Mouse (Mus musculus) midbrain, embryonic 14.5 days (tissue): ENCODE measurements around the gene Ccdc107. TPM values are rescaled to one million over a fixed set of nuclear protein-coding genes. Genes with fewer than 3 reads are reported as not detected.

Experiments
- ATAC-seq: fragments of 200-750 bp; cut with Nextera tagmentation; 2 replicates; pipeline ENCODE4 v1.8.0; 2017; ENCODE audit warnings: moderate number of reproducible peaks, moderate library complexity; ENCODE audit not compliant: low FRiP score, low TSS enrichment
- DNase-seq: peaks from one replicate; pipeline ENCODE4 v3.0.0-alpha.2; 2015
- H3K27ac ChIP-seq: fragments of 300-500 bp; sonication (generic); replicated peaks from 2 replicates; pipeline ENCODE4 v1.5.1; 2014; ENCODE audit warnings: mild to moderate bottlenecking, low read depth, low read length, moderate library complexity
- H3K27me3 ChIP-seq: fragments of 300-500 bp; sonication (generic); 2 replicates; pipeline ENCODE4 v1.6.1; 2014; ENCODE audit warnings: low read length, control low read depth, mixed read lengths; ENCODE audit not compliant: control insufficient read depth, insufficient read depth
- H3K36me3 ChIP-seq: fragments of 300-500 bp; sonication (generic); 2 replicates; pipeline ENCODE4 v1.6.1; 2014; ENCODE audit warnings: low read length, control low read depth; ENCODE audit not compliant: control insufficient read depth, insufficient read depth
- H3K4me1 ChIP-seq: fragments of 300-500 bp; sonication (generic); 2 replicates; pipeline ENCODE4 v1.6.1; 2014; ENCODE audit warnings: mild to moderate bottlenecking, antibody characterized with exemption, low read length, control low read depth; ENCODE audit not compliant: control insufficient read depth, insufficient read depth
- H3K4me2 ChIP-seq: fragments of 300-500 bp; sonication (generic); 2 replicates; pipeline ENCODE4 v1.6.1; 2014; ENCODE audit warnings: mild to moderate bottlenecking, low read length, moderate library complexity
- H3K4me3 ChIP-seq: fragments of 300-500 bp; sonication (generic); replicated peaks from 2 replicates; pipeline ENCODE4 v1.5.1; 2014; ENCODE audit warnings: low read depth, low read length
- H3K9ac ChIP-seq: fragments of 300-500 bp; sonication (generic); replicated peaks from 2 replicates; pipeline ENCODE4 v1.6.1; 2014; ENCODE audit warnings: mild to moderate bottlenecking, low read length, moderate library complexity
- H3K9me3 ChIP-seq: fragments of 300-500 bp; sonication (generic); 2 replicates; pipeline ENCODE4 v1.6.1; 2016; ENCODE audit warnings: low read length, control low read depth, mixed read lengths; ENCODE audit not compliant: control insufficient read depth
- WGBS: fragments of 180-500 bp; shearing (Covaris S2); extraction: QIAGEN DNeasy Blood & Tissue Kit; methylation state at CpG from one replicate; pipeline ENCODE4 v1.1.7; 2014; 5-methylcytosine and 5-hydroxymethylcytosine counted together
- polyA plus RNA-seq: library from polyadenylated mRNA; unstranded; fragments of >200 nt; fragmentation: Nextera tagmentation; extraction: Ambion mirVana; gene quantifications from 2 replicates; pipeline ENCODE4 v1.2.1, GENCODE M21; 2014

Ccdc107 gene
- polyA plus RNA-seq, 1 experiment from 2014 or later, result 68.1 TPM

- WGBS, result 44% methylated on average over 12 of the region's 12 CpGs
Observed at GRCm38 (mm10) chr4:43492101-43492820, 439 bp upstream of the Ccdc107 start.

GRCm38 (mm10) chr4:43493186-43493845 lies 616 bp downstream of the Ccdc107 start:
- H3K9me3 ChIP-seq, result peaks cover 3% of the 10 kb centered on the region; the same call in 1 of the 2 replicates
- H3K27ac ChIP-seq, result peak overlapping the region; percentile 93
- H3K4me1 ChIP-seq, result peaks cover 13% of the 10 kb centered on the region
- H3K4me3 ChIP-seq, result peak overlapping the region; percentile 74
- peak overlapping the region; percentile 56 for H3K4me2 ChIP-seq
- ATAC-seq (peak; percentile 90), DNase-seq (peak; percentile 100)
- WGBS, result under 1% methylated on average over 47 of the region's 47 CpGs
- H3K9ac ChIP-seq, result peak overlapping the region; percentile 80
- no peaks in the 10 kb centered on the region for H3K36me3 ChIP-seq
- no peaks in the 10 kb centered on the region for H3K27me3 ChIP-seq

More at GRCm38 (mm10) chr4:43492101-43492820, 439 bp upstream of the Ccdc107 start:
- ATAC-seq (no peak; the same call in 1 of the 2 replicates), DNase-seq (no peak)
- H3K4me2 ChIP-seq, result peak overlapping the region; percentile 56
- no peak overlapping the region for H3K9ac ChIP-seq
- no peaks in the 10 kb centered on the region for H3K36me3 ChIP-seq
- no peaks in the 10 kb centered on the region for H3K27me3 ChIP-seq
- peaks cover 3% of the 10 kb centered on the region; the same call in 1 of the 2 replicates for H3K9me3 ChIP-seq
- H3K27ac ChIP-seq, result peak overlapping the region; percentile 93
- H3K4me1 ChIP-seq, result peaks cover 13% of the 10 kb centered on the region
- H3K4me3 ChIP-seq, result peak overlapping the region; percentile 74

- Histone ChIP-seq H3K4me1 (peaks cover 13% of the 10 kb centered on the region), H3K9me3 (peaks cover 3% of the 10 kb centered on the region; the same call in 1 of the 2 replicates), H3K36me3 (no peaks in the 10 kb centered on the region), H3K4me3 (peak overlapping the region; percentile 74), H3K9ac (peak overlapping the region; percentile 80), H3K27ac (peak overlapping the region; percentile 93), H3K27me3 (no peaks in the 10 kb centered on the region), H3K4me2 (peak overlapping the region; percentile 56)
- DNase-seq (peak; percentile 54), ATAC-seq (no peak)
- WGBS, result 3% methylated on average over 9 of the region's 9 CpGs
Observed at GRCm38 (mm10) chr4:43493846-43494240, 1.1 kb downstream of the Ccdc107 start.

- no peak for DNase-seq
- ATAC-seq, result no peak
- H3K36me3 ChIP-seq, result no peaks in the 10 kb centered on the region
- H3K4me3 ChIP-seq, result no peak overlapping the region
- no peaks in the 10 kb centered on the region for H3K27me3 ChIP-seq
- no peaks in the 10 kb centered on the region for H3K9me3 ChIP-seq
- WGBS, result 35% methylated on average over 6 of the region's 6 CpGs
- peaks cover 17% of the 10 kb centered on the region for H3K4me1 ChIP-seq
- H3K9ac ChIP-seq, result no peak overlapping the region
- no peak overlapping the region for H3K27ac ChIP-seq
- H3K4me2 ChIP-seq, result no peak overlapping the region
Observed at GRCm38 (mm10) chr4:43496587-43496986, 3.9 kb downstream of the Ccdc107 start.

GRCm38 (mm10) chr4:43497405-43497804 lies 4.7 kb downstream of the Ccdc107 start:
- no peak overlapping the region for H3K4me2 ChIP-seq
- H3K27me3 ChIP-seq, result no peaks in the 10 kb centered on the region
- peaks cover 17% of the 10 kb centered on the region for H3K4me1 ChIP-seq

GRCm38 (mm10) chr4:43497946-43498345 lies 5.2 kb downstream of the Ccdc107 start:
- peaks cover 17% of the 10 kb centered on the region for H3K4me1 ChIP-seq
- no peak for ATAC-seq
- 77% methylated on average over 4 of the region's 4 CpGs for WGBS
- H3K27me3 ChIP-seq, result no peaks in the 10 kb centered on the region
- no peaks in the 10 kb centered on the region for H3K9me3 ChIP-seq
- no peaks in the 10 kb centered on the region for H3K36me3 ChIP-seq
- peak overlapping the region; percentile 86 for H3K4me2 ChIP-seq
- no peak overlapping the region for H3K4me3 ChIP-seq
- no peak for DNase-seq
- H3K27ac ChIP-seq, result no peak overlapping the region
- H3K9ac ChIP-seq, result no peak overlapping the region

More at GRCm38 (mm10) chr4:43497405-43497804, 4.7 kb downstream of the Ccdc107 start:
- DNase-seq (no peak), ATAC-seq (no peak)
- no peaks in the 10 kb centered on the region for H3K36me3 ChIP-seq
- H3K4me3 ChIP-seq, result no peak overlapping the region
- no peak overlapping the region for H3K9ac ChIP-seq
- H3K9me3 ChIP-seq, result no peaks in the 10 kb centered on the region
- WGBS, result 97% methylated on average over 8 of the region's 8 CpGs
- no peak overlapping the region for H3K27ac ChIP-seq

- H3K27ac ChIP-seq, result no peak overlapping the region
- ATAC-seq (no peak), DNase-seq (peak; percentile 47)
- H3K4me2 ChIP-seq, result peak overlapping the region; percentile 86
- H3K9ac ChIP-seq, result peak overlapping the region; percentile 48; the same call in 1 of the 2 replicates
- no peaks in the 10 kb centered on the region for H3K9me3 ChIP-seq
- H3K27me3 ChIP-seq, result no peaks in the 10 kb centered on the region
- peaks cover 16% of the 10 kb centered on the region for H3K4me1 ChIP-seq
- 11% methylated on average over 8 of the region's 8 CpGs for WGBS
- H3K36me3 ChIP-seq, result no peaks in the 10 kb centered on the region
- H3K4me3 ChIP-seq, result peak overlapping the region; percentile 46
Observed at GRCm38 (mm10) chr4:43498983-43499382, 6.3 kb downstream of the Ccdc107 start.

- WGBS, result 7% methylated on average over 50 of the region's 50 CpGs
Observed at GRCm38 (mm10) chr4:43499407-43500333, 7.0 kb downstream of the Ccdc107 start, which contains the start of gene Arhgef39. Gene Arhgef39 (minus strand): TSS chr4:43499695.

More at GRCm38 (mm10) chr4:43499407-43500333, 7.0 kb downstream of the Ccdc107 start, which contains the start of gene Arhgef39:
- H3K4me3 ChIP-seq, result peak within 1 kb of the TSS; percentile 46
- peak; percentile 95 for DNase-seq
- peaks cover 9% of the 10 kb centered on the region for H3K4me1 ChIP-seq
- H3K36me3 ChIP-seq, result no peaks in the 10 kb centered on the region
- peak; percentile 86 for ATAC-seq
- no peaks in the 10 kb centered on the region for H3K27me3 ChIP-seq
- H3K27ac ChIP-seq, result no peak within 1 kb of the TSS
- H3K9me3 ChIP-seq, result no peaks in the 10 kb centered on the region
- H3K4me2 ChIP-seq, result peak within 1 kb of the TSS; percentile 86
- H3K9ac ChIP-seq, result peak within 1 kb of the TSS; percentile 48; the same call in 1 of the 2 replicates
